Mouse (Mus musculus) gonadal fat pad, adult 2 months (tissue): ENCODE data around the gene 4930432M17Rik. TPM values are rescaled to one million over a fixed set of nuclear protein-coding genes. Genes with fewer than 3 reads are reported as not detected.

Source experiments
- DNase-seq: peaks from one replicate; pipeline ENCODE4 v3.0.0-alpha.2; 2012; ENCODE audit warnings: low read depth
- polyA plus RNA-seq: library from polyadenylated mRNA; depleted of rRNA; stranded (reverse); fragments of >200 nt; gene quantifications from 2 replicates; pipeline ENCODE4 v1.2.3, GENCODE M21; 2012

4930432M17Rik gene
- polyA plus RNA-seq, 1 experiment: not detected

GRCm38 (mm10) chr3:121707106-121707505 lies 36.5 kb downstream of the 4930432M17Rik start:
- no peak for DNase-seq

- DNase-seq: no peak
Observed at GRCm38 (mm10) chr3:121710894-121711531, 40.5 kb downstream of the 4930432M17Rik start.

GRCm38 (mm10) chr3:121712222-121712621 lies 41.7 kb downstream of the 4930432M17Rik start:
- no peak for DNase-seq

- no peak for DNase-seq
Observed at GRCm38 (mm10) chr3:121713151-121713701, 42.7 kb downstream of the 4930432M17Rik start.

- no peak for DNase-seq
Observed at GRCm38 (mm10) chr3:121713816-121714215, 43.3 kb downstream of the 4930432M17Rik start.

GRCm38 (mm10) chr3:121714461-121714860 lies 43.9 kb downstream of the 4930432M17Rik start:
- DNase-seq: no peak

- no peak for DNase-seq
Observed at GRCm38 (mm10) chr3:121715336-121715735, 44.8 kb downstream of the 4930432M17Rik start.

GRCm38 (mm10) chr3:121715741-121716459 lies 45.3 kb downstream of the 4930432M17Rik start:
- no peak for DNase-seq

- DNase-seq: no peak
Observed at GRCm38 (mm10) chr3:121716480-121716879, 45.9 kb downstream of the 4930432M17Rik start.

GRCm38 (mm10) chr3:121718679-121719078 lies 48.1 kb downstream of the 4930432M17Rik start:
- no peak for DNase-seq

GRCm38 (mm10) chr3:121719701-121720100 lies 49.1 kb downstream of the 4930432M17Rik start:
- DNase-seq: no peak

GRCm38 (mm10) chr3:121720801-121721690 lies 50.5 kb downstream of the 4930432M17Rik start:
- no peak for DNase-seq

- no peak for DNase-seq
Observed at GRCm38 (mm10) chr3:121721691-121722070, 51.1 kb downstream of the 4930432M17Rik start.

GRCm38 (mm10) chr3:121722971-121723844 lies 52.6 kb downstream of the 4930432M17Rik start, which contains the start of gene F3:
Gene F3 (plus strand): TSS chr3:121723537.
- DNase-seq: no peak

- DNase-seq: no peak
Observed at GRCm38 (mm10) chr3:121723968-121724524, 53.5 kb downstream of the 4930432M17Rik start.

- no peak for DNase-seq
Observed at GRCm38 (mm10) chr3:121724553-121724952, 54.0 kb downstream of the 4930432M17Rik start.

- no peak for DNase-seq
Observed at GRCm38 (mm10) chr3:121725651-121726050, 55.1 kb downstream of the 4930432M17Rik start.

GRCm38 (mm10) chr3:121729678-121730077 lies 59.1 kb downstream of the 4930432M17Rik start:
- DNase-seq: no peak
